Mouse (Mus musculus): Measurements from ENCODE around the gene Pbx4. TPM values are rescaled to one million over a fixed set of nuclear protein-coding genes. Genes with fewer than 3 reads are reported as not detected.

Gene Pbx4
- total RNA-seq, 2 experiments from 2014 or later, result 12.4 to 14.0 TPM

Other genes with a start within 250 kb of the Pbx4 start
- gene Zfp868, start 206.9 kb upstream of the Pbx4 start, total RNA-seq (2021), result 10 to 100 TPM; 14.9 to 15.6 TPM
- gene Zfp964, start 178.0 kb upstream of the Pbx4 start, total RNA-seq (2021), result 1 to 10 TPM; 5.5 TPM
- gene Zfp869, start 121.8 kb upstream of the Pbx4 start, total RNA-seq (2021), result 10 to 100 TPM; 19.5 to 21.2 TPM
- 1 to 10 TPM; 4.6 to 5.0 TPM for gene Zfp963, start 82.5 kb upstream of the Pbx4 start, total RNA-seq (2021)
- 1 to 10 TPM in 1 of 2 experiments, under 1 TPM in 1; 0.91 to 3.0 TPM for gene Gm20422, start 57.6 kb upstream of the Pbx4 start, total RNA-seq (2021)
- gene Atp13a1, start 41.3 kb upstream of the Pbx4 start, total RNA-seq (2021), result 10 to 100 TPM; 36.0 to 37.2 TPM
- gene Zfp866, start 41.3 kb upstream of the Pbx4 start, total RNA-seq (2021), result 10 to 100 TPM; 25.6 to 27.0 TPM
- 10 to 100 TPM; 12.1 to 13.3 TPM for gene Gmip, start 23.8 kb upstream of the Pbx4 start, total RNA-seq (2021)
- gene Lpar2, start 10.1 kb upstream of the Pbx4 start, total RNA-seq (2021), result under 1 TPM; 0.43 to 0.50 TPM
- under 1 TPM; 0.48 to 0.59 TPM for gene Cilp2, start 55.2 kb downstream of the Pbx4 start, total RNA-seq (2021)
- gene Tssk6, start 69.7 kb downstream of the Pbx4 start, total RNA-seq (2021), result under 1 TPM; 0.25 to 0.33 TPM
- gene Ndufa13, start 70.1 kb downstream of the Pbx4 start, total RNA-seq (2021), result 100 to 1,000 TPM; 154 to 158 TPM
- gene Yjefn3, start 70.2 kb downstream of the Pbx4 start, total RNA-seq (2021), result 10 to 100 TPM; 37.5 to 39.6 TPM
- gene Gatad2a, start 163.9 kb downstream of the Pbx4 start, total RNA-seq (2021), result 10 to 100 TPM; 32.5 to 37.3 TPM
- gene Mau2, start 210.2 kb downstream of the Pbx4 start, total RNA-seq (2021), result 10 to 100 TPM; 70.4 to 72.5 TPM
- gene Sugp1, start 210.3 kb downstream of the Pbx4 start, total RNA-seq (2021), result 10 to 100 TPM; 48.3 to 51.7 TPM
- 1 to 10 TPM; 5.3 to 7.5 TPM for gene Tm6sf2, start 240.4 kb downstream of the Pbx4 start, total RNA-seq (2021)